Mouse (Mus musculus) lung, postnatal 0 days (tissue): ENCODE measurements around the gene Apoc1.

Source experiments
- CTCF ChIP-seq: IDR thresholded peaks from 2 replicates; pipeline ENCODE4 v1.5.1; 2016; ENCODE audit warnings: antibody characterized with exemption, mild to moderate bottlenecking
- EP300 ChIP-seq: IDR thresholded peaks from 2 replicates; pipeline ENCODE4 v1.6.1; 2016; ENCODE audit warnings: antibody characterized with exemption, mild to moderate bottlenecking, control low read depth

DNA sequence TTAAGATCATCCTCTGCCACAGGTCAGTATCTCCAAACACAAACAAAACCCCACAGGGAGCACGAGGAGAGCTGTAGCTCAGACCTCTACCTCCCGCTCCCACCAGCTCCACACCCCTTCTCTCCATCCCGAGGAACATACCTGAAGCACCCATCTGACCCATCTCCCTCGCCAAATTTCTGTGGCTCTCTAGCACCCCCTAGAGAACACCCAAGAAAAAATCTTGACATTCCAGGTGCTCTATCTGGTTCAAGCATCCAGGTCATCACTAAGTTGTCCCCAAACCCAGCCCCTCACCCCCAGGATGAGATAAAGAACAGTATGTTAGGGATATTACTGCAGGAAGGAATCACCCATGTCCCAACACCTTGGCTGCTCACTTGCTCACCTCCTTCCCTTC lies 20.7 kb upstream of the Apoc1 start:
- peak; percentile 64 for TF ChIP-seq CTCF
- no peak for TF ChIP-seq EP300
